Mouse (Mus musculus) gastrocnemius, postnatal 25 days (tissue): ENCODE results near the gene Ddr1. TPM values are rescaled to one million over a fixed set of nuclear protein-coding genes. Genes with fewer than 3 reads are reported as not detected.
A peak's percentile ranks its signal among the peaks of the same experiment; 100 is the strongest.

Experiments
- DNase-seq: peaks from one replicate; pipeline ENCODE4 v3.0.0; 2022
- total RNA-seq, 2 experiments: library from RNA; stranded (reverse); gene quantifications; 1 replicate in 1 of 2; 2 replicates in 1 of 2; pipeline ENCODE4 v1.2.3; 2021

Gene Ddr1
- total RNA-seq, 2 experiments from 2014 or later, result 14.1 to 16.1 TPM

GRCm38 (mm10) chr17:35692368-35692767 lies 12.1 kb downstream of the Ddr1 start:
- no peak for DNase-seq

- DNase-seq, result no peak
These were observed 12.6 kb downstream of the Ddr1 start for GRCm38 (mm10) chr17:35691811-35692210.

GRCm38 (mm10) chr17:35689936-35690645 lies 14.3 kb downstream of the Ddr1 start:
- no peak for DNase-seq

DNA sequence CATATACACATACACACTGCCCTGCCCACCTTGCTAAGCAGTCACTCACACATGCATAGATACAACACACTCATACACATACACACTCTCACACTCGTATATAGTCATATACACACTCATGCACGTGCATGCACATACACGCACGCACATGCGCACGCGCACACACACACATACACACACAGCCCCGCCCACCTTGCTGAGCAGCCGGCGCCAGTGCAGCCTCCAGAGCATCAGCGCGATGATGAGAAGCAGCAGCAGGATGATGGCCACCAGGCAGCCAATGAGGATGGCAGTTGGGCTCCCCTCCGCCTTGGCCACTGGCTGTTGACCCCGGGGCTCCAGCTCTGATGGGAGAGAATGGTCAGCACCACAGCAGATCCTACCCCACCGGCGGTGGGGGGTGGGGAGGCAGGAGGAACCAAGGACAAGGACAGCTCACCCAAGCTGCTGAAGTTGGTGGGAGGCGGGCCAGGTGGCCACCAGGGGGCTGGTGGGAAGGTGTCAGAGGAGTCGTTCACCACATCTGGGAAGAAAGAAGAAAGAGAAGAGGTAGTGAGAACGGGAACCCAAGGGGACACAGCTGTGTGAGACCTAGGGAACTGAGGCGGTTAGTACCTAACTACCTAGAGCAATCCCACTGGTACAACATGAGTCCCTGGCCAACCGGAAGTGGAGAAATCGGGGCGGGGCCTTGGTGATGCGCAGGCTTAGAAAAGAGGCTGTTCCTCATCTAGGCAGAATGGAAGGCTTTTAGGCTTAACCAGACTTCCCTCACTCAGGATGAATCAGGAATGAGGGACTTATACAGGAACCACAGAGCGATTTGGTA lies 15.9 kb downstream of the Ddr1 start:
- no peak for DNase-seq

DNA sequence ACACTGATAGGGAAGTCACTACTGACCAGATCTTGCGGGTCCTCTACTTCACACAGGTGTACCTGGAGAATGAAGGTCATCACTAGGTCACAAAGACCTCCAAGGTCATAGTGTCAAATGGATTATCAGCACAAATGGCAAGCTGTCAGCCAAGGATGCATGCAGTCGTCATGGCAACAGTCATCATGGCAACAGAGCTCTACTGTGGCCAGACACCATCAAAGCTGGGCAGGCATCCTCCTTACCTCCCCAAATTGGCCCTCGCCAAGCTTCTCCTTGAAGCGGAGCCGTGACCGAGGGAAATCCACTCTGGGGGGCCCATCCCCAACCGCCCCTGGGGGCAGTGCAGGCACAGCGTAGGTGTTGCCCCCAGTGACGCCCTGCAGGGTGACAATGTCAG lies 19.4 kb downstream of the Ddr1 start:
- DNase-seq, result no peak

- no peak for DNase-seq
These were observed 22.4 kb downstream of the Ddr1 start for GRCm38 (mm10) chr17:35681986-35682385.

DNA sequence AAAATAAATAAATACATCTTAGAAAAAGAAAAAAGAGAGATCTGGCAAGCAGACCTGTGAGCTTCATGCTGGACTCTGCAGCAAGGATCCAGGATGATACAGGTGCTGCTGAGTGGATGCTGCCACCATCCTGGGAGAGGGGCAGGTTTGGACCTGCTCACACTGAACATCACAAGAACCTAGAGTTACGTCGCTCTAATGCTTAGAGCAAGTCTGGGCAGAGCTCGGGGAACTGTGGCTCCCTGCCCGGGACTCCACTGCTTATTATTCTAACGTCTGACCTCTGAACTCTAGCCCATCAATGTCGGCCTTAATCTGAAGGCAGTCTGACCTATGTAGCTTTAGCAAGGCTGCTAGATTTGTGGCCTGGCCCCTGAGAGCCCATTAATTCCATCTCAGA lies 23.8 kb downstream of the Ddr1 start:
- no peak for DNase-seq

DNA sequence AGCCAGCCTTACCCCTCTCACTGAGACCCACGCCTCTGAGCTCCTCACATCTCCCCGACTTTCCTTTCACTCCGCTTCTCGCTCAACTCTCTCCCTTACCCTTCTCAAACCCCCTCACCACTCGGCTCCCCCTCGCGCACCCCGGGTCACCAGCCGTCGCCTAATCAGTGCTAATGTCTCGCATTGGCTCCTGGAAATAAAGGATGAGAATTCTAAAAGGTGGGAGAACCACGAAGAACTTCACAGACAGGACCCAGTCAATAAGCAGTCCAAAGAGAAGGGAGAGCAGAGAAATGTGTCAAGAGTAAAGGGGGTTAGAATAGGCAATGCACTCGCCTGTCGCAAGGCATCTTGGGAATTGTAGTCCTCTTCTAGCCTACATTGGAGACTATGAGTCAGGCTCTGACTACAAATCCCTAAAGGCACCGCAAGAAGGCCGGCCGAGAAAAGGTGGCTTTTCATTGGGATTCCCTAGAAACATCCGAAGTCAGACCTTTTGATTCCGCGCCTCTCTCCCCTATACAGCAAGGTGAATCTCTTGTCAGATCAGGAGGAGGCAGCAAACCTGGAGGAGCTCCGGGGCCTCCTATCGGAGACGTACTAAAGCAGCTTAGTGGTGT lies 30.9 kb downstream of the Ddr1 start, which contains the start of gene Gtf2h4:
Gtf2h4 (minus strand) TSS at position 324 of the 620 bp plus-strand sequence.
- DNase-seq, result peak; percentile 85

DNA sequence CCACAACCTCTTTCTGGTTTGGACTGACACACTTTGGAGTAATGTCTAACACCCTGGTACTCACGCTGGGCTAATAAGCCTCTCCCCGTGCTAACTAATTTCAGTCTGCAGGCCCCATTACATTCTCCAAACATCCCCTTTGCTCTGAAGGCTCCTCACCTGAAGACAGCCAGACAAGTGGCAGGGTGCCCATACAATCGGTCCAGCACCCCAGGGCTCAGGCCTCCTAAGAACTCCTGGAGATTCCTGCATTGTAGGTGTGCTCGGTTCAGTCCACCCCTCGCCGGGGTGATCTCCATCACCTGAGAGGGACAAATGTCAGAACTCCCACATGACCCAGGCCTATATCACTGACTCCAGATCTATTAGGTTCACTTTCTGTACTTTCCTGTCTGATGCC lies 31.9 kb downstream of the Ddr1 start:
- no peak for DNase-seq

GRCm38 (mm10) chr17:35671846-35672245 lies 32.6 kb downstream of the Ddr1 start:
- DNase-seq, result no peak

GRCm38 (mm10) chr17:35669731-35670130 lies 34.7 kb downstream of the Ddr1 start:
- no peak for DNase-seq

- DNase-seq, result peak; percentile 95
These were observed 36.9 kb downstream of the Ddr1 start, which contains the start of gene Vars2 for GRCm38 (mm10) chr17:35667334-35668065. Gene Vars2, minus strand, starts transcription at chr17:35667592.

DNA sequence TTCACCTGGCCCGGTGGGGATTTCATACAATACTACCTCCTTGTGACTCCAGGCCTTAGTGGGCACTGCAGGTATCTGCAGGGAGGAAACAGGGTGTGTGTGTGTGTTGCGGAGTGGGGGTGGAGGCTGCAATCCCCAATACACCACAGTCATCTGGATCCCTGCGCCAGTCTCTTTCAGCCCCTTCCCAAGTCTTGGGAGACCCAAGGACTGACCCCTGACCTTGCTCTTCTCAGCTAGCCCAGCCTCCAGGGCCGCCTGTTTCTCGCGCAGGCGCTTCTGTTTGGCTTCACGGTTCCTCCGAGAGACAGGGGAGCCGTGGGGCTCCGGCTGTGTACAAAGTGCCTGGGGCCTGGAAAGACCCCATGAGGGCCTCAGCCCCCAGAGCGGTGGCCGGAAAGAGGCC lies 37.6 kb downstream of the Ddr1 start:
- DNase-seq, result no peak

DNA sequence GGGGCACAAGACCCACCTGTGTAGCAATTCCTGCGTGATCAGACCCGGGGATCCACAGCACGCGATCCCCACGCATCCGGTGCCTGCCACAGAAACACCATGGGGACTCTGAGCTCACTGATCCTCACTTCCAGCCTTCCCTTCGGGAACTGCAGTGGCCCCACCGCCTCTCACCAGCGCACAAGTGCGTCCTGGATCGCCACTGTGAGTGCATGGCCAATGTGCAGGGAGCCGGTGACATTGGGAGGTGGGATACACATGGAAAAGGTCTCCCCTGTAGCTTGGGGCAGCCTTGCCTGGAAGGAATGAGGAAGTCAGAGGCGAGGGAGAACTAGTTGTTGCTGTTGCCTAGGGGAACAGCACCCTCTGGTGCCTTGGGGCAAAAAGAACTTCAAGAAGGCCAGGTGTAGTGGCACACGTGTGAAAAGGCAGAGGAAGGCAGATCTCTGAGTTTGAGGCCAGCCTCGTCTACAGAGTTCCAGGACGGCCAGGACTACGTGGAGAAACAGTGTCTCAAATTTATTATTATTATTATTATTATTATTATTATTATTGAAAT lies 38.4 kb downstream of the Ddr1 start:
- DNase-seq, result no peak

DNA sequence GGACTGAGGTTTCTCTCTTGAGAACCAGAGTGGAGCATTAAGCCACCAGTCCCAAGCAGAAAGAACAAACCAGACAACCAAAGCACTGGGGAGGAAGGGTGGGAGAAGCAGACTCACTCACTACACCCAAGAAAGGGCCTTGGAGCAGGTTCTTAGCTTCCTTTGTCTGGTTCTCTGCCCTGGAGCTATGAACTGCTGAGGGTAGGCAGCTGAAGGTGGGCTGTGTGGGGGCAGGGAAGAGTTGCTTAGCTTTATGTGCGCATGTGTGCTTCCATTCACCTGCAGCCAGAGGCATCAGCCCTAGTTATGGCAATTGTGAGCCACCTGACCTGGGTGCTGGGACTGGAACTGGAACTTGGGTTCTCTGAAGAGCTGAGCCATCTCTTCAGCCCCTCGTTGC lies 51.3 kb downstream of the Ddr1 start:
- DNase-seq, result no peak

DNA sequence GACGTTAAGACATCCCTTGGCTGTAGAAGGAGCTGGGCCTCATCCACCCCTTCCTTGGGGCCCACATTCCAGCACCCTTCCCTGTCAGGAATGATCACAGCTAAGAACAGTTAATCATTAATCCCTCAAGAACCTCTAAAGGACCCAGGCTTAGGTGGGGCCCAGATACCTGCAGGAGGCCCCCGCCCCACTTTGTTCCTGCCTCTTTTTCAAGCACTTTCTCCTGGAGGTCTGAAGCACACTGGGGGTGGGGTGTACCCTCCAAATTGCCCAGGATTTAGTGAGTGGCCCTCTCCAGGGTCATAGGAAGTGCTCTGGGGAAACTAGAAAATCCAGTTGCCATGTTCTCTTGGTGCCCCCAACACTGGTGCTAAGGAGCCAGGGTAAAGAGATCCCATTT lies 55.0 kb downstream of the Ddr1 start:
- no peak for DNase-seq

DNA sequence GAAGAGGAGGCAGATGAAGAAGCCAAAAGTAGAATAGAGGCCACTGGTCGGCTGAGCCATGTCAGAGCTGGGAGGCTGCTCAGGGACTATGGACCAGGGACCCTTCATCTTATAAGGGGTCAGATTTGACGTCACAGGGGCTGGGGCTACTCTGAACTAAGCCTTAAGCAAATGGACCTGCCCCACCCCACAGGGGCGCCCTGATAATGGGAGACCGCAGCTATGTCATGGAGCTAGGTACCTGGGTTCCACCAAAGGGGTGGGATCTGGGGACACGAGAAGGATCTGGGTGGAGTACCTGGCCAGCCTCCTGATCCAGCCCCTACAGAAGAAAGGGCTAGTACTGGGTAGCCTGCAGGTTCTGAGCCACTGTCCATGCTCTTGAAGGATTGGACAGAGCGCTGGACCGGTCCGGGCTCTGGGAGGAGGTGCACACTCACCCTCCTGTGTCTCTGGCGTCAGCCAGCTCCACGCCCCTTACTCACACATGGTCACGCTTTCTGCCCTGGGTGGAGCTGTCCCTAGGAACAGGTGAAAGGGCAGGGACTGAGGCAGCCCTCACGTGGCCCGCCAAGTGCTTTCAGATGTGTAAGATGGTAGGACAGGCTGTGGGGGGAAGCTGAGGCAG lies 60.7 kb downstream of the Ddr1 start, which contains the start of gene Mucl3:
Mucl3 (minus strand) TSS at position 87 of the 628 bp plus-strand sequence.
- no peak for DNase-seq

DNA sequence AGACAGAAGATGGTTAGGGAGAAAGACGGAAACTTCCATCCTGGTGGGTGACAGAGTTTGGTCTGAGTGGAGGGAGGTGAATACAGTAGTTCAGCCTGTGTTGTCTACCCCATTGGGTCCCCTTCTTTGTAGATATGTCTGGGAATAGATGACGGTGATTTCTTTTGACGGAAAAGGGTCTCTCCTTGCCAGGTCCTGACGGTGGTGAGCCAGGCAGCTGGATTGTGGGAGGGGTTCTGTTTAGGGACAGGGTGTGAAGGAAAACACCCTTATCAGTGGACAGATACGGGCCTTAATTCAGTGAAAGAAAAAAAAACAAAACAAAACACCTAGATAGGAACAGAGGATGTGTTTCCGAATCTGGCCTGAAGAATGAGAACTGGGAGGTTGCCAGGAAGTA lies 65.1 kb downstream of the Ddr1 start:
- no peak for DNase-seq

DNA sequence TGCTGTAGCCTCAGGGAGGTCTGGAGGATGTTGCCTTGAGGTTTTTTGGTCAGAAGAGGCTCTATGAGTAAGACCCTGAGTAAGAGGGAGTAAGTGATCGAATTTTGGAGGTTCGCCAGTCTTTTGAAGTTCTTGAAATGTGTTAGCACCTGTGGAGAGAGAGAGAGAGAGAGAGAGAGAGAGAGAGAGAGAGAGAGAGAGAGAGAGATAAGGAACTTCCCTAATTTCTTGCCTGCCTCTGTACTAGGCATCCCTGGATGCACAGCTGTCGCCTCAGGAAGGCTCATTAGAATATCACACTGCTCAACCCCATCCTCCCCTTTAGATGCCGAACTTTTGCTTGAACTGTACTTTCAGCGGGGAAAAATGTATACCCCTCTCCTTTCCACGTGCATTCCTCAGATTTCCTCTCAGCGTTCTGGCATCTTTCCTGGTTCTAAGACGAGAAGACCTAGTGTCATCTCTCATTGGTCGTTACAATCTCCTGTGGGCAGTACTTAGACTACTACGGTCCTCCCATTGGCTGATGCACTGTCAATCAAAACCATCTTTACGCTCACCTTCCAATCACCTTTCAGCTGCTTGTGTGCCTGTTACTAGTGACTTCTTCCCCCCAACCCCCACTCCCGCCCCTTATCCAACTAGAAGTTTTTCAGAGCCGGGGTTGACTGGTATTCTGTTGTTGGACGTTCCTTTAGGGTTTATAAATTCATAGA lies 65.8 kb downstream of the Ddr1 start:
- peak; percentile 59 for DNase-seq

GRCm38 (mm10) chr17:35636363-35636762 lies 68.1 kb downstream of the Ddr1 start:
- DNase-seq, result no peak

DNA sequence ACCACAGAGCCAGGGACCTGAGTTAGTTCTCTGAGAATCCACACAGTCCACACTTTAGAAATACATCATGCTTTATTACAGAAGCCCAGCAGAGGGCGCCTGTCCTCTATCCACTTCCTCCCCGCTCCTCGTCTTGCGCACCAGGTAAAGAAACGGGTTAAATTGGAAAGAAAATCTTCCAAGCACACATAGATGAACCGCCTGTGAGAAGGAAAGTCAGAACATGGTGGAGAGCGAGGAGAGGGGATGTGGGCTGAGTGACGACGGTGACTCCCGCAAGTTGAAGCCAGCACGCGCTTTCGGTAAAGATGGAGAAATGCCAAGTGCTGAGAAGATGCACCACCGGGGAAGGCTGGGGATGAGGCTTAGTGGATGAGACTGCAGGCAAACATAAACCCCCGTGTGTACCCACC lies 68.7 kb downstream of the Ddr1 start:
- peak; percentile 28 for DNase-seq
